Mouse (Mus musculus) erythroblast, adult 5-6 weeks (primary cell): Measurements from ENCODE around the gene Copa. TPM values are rescaled to one million over a fixed set of nuclear protein-coding genes. Genes with fewer than 3 reads are reported as not detected.

Experiments used
- ATAC-seq: replicated peaks from 2 replicates; pipeline ENCODE4 v1.8.0; 2016; ENCODE audit warnings: moderate number of reproducible peaks, mild to moderate bottlenecking, moderate TSS enrichment, inconsistent platforms; ENCODE audit not compliant: poor library complexity, low FRiP score, severe bottlenecking
- total RNA-seq, 2 experiments: library from RNA; stranded (forward) in 1 of 2; stranded (reverse) in 1 of 2; fragments of 150-400 nt in 1 of 2; fragments of 200-764, 138-1000 nt in 1 of 2; gene quantifications; 2 replicates each; pipeline versions ENCODE4 v1.2.3 to v1.2.4; 2015 to 2017; ENCODE audit warnings: low replicate concordance in 2 of 2

Gene Copa
- 35.1 and 67.1 TPM in 2 replicates for total RNA-seq (2015; ENCODE audit: low replicate concordance)
- total RNA-seq (2017; ENCODE audit: low replicate concordance), result 41.1 and 43.5 TPM in 2 replicates

GRCm38 (mm10) chr1:172082101-172082898 is at the start of gene Copa, which contains the start of gene Ncstn:
Gene Copa (plus strand): TSS chr1:172082529.
Gene Ncstn (minus strand): TSS chr1:172082795.
- peak; percentile 97 for ATAC-seq

GRCm38 (mm10) chr1:172046410-172046809 is 35.9 kb upstream of the Copa start:
- no peak for ATAC-seq

- ATAC-seq, result peak; percentile 76
Measured at GRCm38 (mm10) chr1:172046938-172047337, 35.4 kb upstream of the Copa start.

- ATAC-seq, result no peak
Measured at GRCm38 (mm10) chr1:172048241-172048734, 34.0 kb upstream of the Copa start.

- no peak for ATAC-seq
Measured at GRCm38 (mm10) chr1:172049131-172049782, 33.1 kb upstream of the Copa start.

- no peak for ATAC-seq
Measured at GRCm38 (mm10) chr1:172052766-172053279, 29.5 kb upstream of the Copa start.

- ATAC-seq, result no peak
Measured at GRCm38 (mm10) chr1:172053541-172054440, 28.5 kb upstream of the Copa start.

GRCm38 (mm10) chr1:172056251-172056650 is 26.1 kb upstream of the Copa start:
- ATAC-seq, result no peak

- no peak for ATAC-seq
Measured at GRCm38 (mm10) chr1:172057491-172057921, 24.8 kb upstream of the Copa start, which contains the start of gene Nhlh1. Gene Nhlh1 (minus strand): TSS chr1:172057573.

- no peak for ATAC-seq
Measured at GRCm38 (mm10) chr1:172058321-172058720, 24.0 kb upstream of the Copa start.

- no peak for ATAC-seq
Measured at GRCm38 (mm10) chr1:172058874-172059273, 23.5 kb upstream of the Copa start.

- no peak for ATAC-seq
Measured at GRCm38 (mm10) chr1:172060659-172061058, 21.7 kb upstream of the Copa start.

GRCm38 (mm10) chr1:172061217-172061616 is 21.1 kb upstream of the Copa start:
- no peak for ATAC-seq

- no peak for ATAC-seq
Measured at GRCm38 (mm10) chr1:172062101-172062500, 20.2 kb upstream of the Copa start.

GRCm38 (mm10) chr1:172063291-172064023 is 18.9 kb upstream of the Copa start:
- ATAC-seq, result no peak

- ATAC-seq, result peak; percentile 29; the same call in 1 of the 2 replicates
Measured at GRCm38 (mm10) chr1:172064613-172065141, 17.7 kb upstream of the Copa start.

GRCm38 (mm10) chr1:172070227-172070626 is 12.1 kb upstream of the Copa start:
- ATAC-seq, result no peak

GRCm38 (mm10) chr1:172071556-172071955 is 10.8 kb upstream of the Copa start:
- no peak for ATAC-seq

- ATAC-seq, result no peak
Measured at GRCm38 (mm10) chr1:172072604-172073003, 9.7 kb upstream of the Copa start.
